Mouse (Mus musculus) hindbrain, embryonic 10.5 days (tissue): ENCODE measurements at regions not wholly inside any gene's neighbourhood (a gene's known extent, or its start where the extent isn't known, plus 50 kb on each side); places are given as distances from the start of the nearest gene placed in this dataset.

Experiments
- DNase-seq: peaks from one replicate; pipeline ENCODE4 v3.0.0-alpha.2; 2017; ENCODE audit warnings: low spot score
- H3K27ac ChIP-seq: fragments of 300-500 bp; sonication (generic); 2 replicates; pipeline ENCODE4 v1.5.1; 2016; ENCODE audit warnings: mild to moderate bottlenecking, moderate library complexity
- H3K27me3 ChIP-seq: fragments of 300-500 bp; sonication (generic); 2 replicates; pipeline ENCODE4 v1.6.1; 2016; ENCODE audit warnings: mild to moderate bottlenecking; ENCODE audit not compliant: poor library complexity, insufficient read depth, severe bottlenecking
- H3K36me3 ChIP-seq: fragments of 300-500 bp; sonication (generic); 2 replicates; pipeline ENCODE4 v1.6.1; 2016; ENCODE audit warnings: mild to moderate bottlenecking, moderate library complexity
- H3K4me1 ChIP-seq: fragments of 300-500 bp; sonication (generic); replicated peaks from 2 replicates; pipeline ENCODE4 v1.6.1; 2016; ENCODE audit warnings: mild to moderate bottlenecking
- H3K4me3 ChIP-seq: fragments of 300-500 bp; sonication (generic); 2 replicates; pipeline ENCODE4 v1.5.1; 2016; ENCODE audit warnings: mild to moderate bottlenecking, moderate library complexity
- H3K9me3 ChIP-seq: fragments of 300-500 bp; sonication (generic); 2 replicates; pipeline ENCODE4 v1.6.1; 2016; ENCODE audit warnings: mild to moderate bottlenecking, moderate library complexity
- WGBS: fragments of 180-500 bp; shearing (Covaris S2); methylation state at CpG from one replicate; pipeline ENCODE4 v1.1.7; 2016; 5-methylcytosine and 5-hydroxymethylcytosine counted together

- peak overlapping the region; percentile 69 for H3K27ac ChIP-seq
- H3K27me3 ChIP-seq = peaks cover 26% of the 10 kb centered on the region
- DNase-seq = no peak
- no peak overlapping the region for H3K4me3 ChIP-seq
- 32% methylated on average over 9 of the region's 9 CpGs for WGBS
- no peaks in the 10 kb centered on the region for H3K36me3 ChIP-seq
- peaks cover 46% of the 10 kb centered on the region for H3K4me1 ChIP-seq
- no peaks in the 10 kb centered on the region for H3K9me3 ChIP-seq
Observed at GRCm38 (mm10) chr7:67462591-67462990, 89.9 kb upstream of the Mef2a start.

DNA sequence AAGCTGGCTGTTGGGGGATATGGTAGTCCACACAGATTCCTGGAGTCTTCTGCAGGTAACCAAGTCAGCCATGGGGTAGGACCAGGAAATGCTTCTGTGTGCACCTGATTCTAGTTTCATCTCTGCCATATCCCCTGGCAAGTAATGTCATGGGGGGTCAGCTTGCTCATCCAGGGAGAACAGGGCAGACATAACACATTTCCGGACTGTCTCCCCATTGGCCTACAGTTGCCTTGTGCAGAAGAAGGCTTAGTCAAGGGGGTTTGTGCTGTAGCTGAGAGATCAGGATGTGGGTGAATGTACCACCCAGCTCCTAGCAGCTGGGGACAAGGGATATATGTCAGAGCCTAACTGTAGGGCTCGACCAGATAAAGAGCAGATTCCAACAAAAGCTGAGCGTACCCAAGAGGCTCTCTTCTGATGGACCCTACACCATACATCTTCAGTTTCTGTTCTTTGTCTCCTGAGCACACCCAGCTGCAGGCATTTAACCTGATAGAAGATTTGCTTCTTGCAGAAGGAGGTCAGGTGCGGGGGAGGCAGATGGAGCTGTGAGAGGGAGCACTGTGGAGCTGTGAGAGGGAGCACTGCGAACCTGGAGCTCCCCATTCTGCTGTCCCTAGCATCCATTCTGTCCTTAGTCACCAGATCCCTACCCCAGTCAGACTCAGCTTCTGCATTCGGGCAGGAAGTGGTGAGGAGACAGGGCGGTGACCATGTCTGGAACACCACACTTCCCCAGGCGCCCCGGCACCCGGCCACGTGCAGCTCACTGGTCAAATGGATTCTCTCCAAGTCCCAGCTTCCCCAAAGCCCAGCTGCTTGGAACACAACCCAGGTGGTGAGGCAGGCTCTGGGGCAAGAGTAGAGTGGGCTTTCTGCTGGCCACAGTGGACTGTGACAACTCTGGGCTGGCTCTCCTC lies 88.9 kb upstream of the Mef2a start:
- Histone ChIP-seq H3K4me3 (no peak overlapping the region), H3K27me3 (peaks cover 25% of the 10 kb centered on the region), H3K4me1 (peaks cover 45% of the 10 kb centered on the region), H3K9me3 (no peaks in the 10 kb centered on the region), H3K36me3 (no peaks in the 10 kb centered on the region), H3K27ac (peak overlapping the region; percentile 69; the same call in 1 of the 2 replicates)
- 91% methylated on average over 11 of the region's 11 CpGs for WGBS
- DNase-seq = no peak

- WGBS = 77% methylated on average over 10 of the region's 10 CpGs
- H3K27ac ChIP-seq = peak overlapping the region; percentile 50; the same call in 1 of the 2 replicates
Observed at GRCm38 (mm10) chr7:67459810-67460209, 87.2 kb upstream of the Mef2a start.

DNA sequence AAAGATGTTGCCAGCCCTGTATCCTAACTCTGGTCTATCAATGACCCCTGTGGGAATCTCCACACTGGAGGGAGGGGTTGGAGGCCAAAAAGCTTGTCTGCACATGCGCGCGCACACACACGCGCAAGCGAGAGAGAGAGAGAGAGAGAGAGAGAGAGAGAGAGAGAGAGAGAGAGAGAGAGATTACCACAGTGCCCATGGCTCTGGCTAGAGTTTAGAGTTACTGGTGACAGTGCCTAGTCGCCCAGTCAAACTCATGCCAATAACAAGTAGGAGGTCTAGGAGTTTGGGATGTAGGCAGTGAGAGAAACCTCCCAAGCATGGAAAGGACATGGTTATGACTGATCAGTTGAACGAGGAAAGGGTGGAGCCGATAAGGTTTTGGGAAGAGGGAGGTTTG lies 86.6 kb upstream of the Mef2a start:
- Histone ChIP-seq H3K36me3 (no peaks in the 10 kb centered on the region), H3K27me3 (peaks cover 17% of the 10 kb centered on the region), H3K4me1 (peaks cover 36% of the 10 kb centered on the region), H3K9me3 (no peaks in the 10 kb centered on the region), H3K4me3 (no peak overlapping the region), H3K27ac (no peak overlapping the region)
- no peak for DNase-seq
- 97% methylated on average over 9 of the region's 9 CpGs for WGBS

More at GRCm38 (mm10) chr7:67459810-67460209, 87.2 kb upstream of the Mef2a start:
- no peak overlapping the region for H3K4me3 ChIP-seq
- DNase-seq = no peak
- H3K27me3 ChIP-seq = peaks cover 17% of the 10 kb centered on the region
- H3K36me3 ChIP-seq = no peaks in the 10 kb centered on the region
- H3K9me3 ChIP-seq = no peaks in the 10 kb centered on the region
- H3K4me1 ChIP-seq = peaks cover 42% of the 10 kb centered on the region

- WGBS = 85% methylated on average over 4 of the region's 4 CpGs
- Histone ChIP-seq H3K27ac (no peak overlapping the region), H3K36me3 (no peaks in the 10 kb centered on the region), H3K9me3 (no peaks in the 10 kb centered on the region), H3K4me1 (peaks cover 30% of the 10 kb centered on the region), H3K4me3 (no peak overlapping the region), H3K27me3 (peaks cover 17% of the 10 kb centered on the region)
- DNase-seq = no peak
Observed at GRCm38 (mm10) chr7:67458640-67459039, 86.0 kb upstream of the Mef2a start.

DNA sequence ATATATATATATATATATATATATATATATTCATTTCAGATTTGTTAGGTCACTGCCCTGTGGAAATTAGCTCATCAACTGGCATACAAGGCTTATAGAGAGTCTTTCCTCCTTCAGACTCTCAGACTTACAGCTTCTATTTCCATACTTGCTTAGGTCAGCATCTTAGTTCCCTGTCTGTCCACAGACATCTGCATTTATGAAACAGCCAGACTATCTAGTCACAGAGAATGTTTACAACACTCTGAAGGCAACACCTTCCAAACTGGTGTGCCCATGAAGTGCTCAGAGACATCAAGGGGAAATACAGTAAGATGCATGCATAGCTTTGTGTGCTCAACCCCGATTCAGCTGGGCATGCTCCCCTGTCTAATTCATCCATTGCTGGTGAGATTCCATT lies 85.2 kb upstream of the Mef2a start:
- WGBS = 92% methylated on average over 1 of the region's 1 CpGs
- H3K4me1 ChIP-seq = peaks cover 22% of the 10 kb centered on the region
- no peak for DNase-seq

GRCm38 (mm10) chr7:67456015-67456414 lies 83.4 kb upstream of the Mef2a start:
- no peak overlapping the region for H3K4me3 ChIP-seq
- peaks cover 9% of the 10 kb centered on the region for H3K4me1 ChIP-seq
- DNase-seq = no peak
- H3K27ac ChIP-seq = no peak overlapping the region
- H3K9me3 ChIP-seq = no peaks in the 10 kb centered on the region
- H3K27me3 ChIP-seq = peaks cover under 1% of the 10 kb centered on the region; the same call in 1 of the 2 replicates
- no peaks in the 10 kb centered on the region for H3K36me3 ChIP-seq
- 93% methylated on average over 4 of the region's 4 CpGs for WGBS

More for the DNA sequence above, 85.2 kb upstream of the Mef2a start:
- Histone ChIP-seq H3K27ac (no peak overlapping the region), H3K36me3 (no peaks in the 10 kb centered on the region), H3K27me3 (peaks cover 17% of the 10 kb centered on the region), H3K9me3 (no peaks in the 10 kb centered on the region), H3K4me3 (no peak overlapping the region)

GRCm38 (mm10) chr7:67454458-67454857 lies 81.8 kb upstream of the Mef2a start:
- no peaks in the 10 kb centered on the region for H3K27me3 ChIP-seq
- no peaks in the 10 kb centered on the region for H3K36me3 ChIP-seq
- no peak for DNase-seq
- WGBS = 60% methylated on average over 4 of the region's 4 CpGs
- H3K9me3 ChIP-seq = no peaks in the 10 kb centered on the region
- H3K4me3 ChIP-seq = no peak overlapping the region
- no peaks in the 10 kb centered on the region for H3K4me1 ChIP-seq
- no peak overlapping the region for H3K27ac ChIP-seq

GRCm38 (mm10) chr7:67451157-67451793 lies 78.6 kb upstream of the Mef2a start:
- 85% methylated on average over 6 of the region's 6 CpGs for WGBS
- no peak overlapping the region for H3K27ac ChIP-seq
- H3K4me3 ChIP-seq = no peak overlapping the region
- no peaks in the 10 kb centered on the region for H3K9me3 ChIP-seq
- DNase-seq = no peak
- H3K27me3 ChIP-seq = peaks cover 3% of the 10 kb centered on the region; the same call in 1 of the 2 replicates
- no peaks in the 10 kb centered on the region for H3K36me3 ChIP-seq
- H3K4me1 ChIP-seq = peaks cover 5% of the 10 kb centered on the region

DNA sequence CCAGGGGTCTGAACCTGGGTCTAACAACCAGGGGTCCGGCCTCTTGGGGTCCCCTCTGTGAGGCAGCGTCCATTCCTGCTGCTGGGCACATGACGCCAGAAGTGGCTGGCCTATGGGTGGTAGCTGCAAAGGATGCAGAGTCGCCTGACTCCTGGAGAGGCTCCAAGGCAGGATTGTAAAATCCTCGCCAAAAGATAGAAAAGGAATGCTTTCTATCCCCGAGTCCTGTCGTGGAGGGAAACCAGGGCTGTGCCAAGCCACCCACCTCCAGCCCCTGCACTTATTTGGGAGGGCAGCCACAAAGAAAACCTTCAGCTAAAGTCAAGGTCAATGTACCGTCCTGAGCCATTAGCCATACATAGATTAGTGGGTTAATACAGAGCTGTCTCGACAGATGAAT lies 73.9 kb upstream of the Mef2a start:
- peaks cover 3% of the 10 kb centered on the region; the same call in 1 of the 2 replicates for H3K27me3 ChIP-seq
- no peaks in the 10 kb centered on the region for H3K36me3 ChIP-seq
- peak overlapping the region; percentile 84 for H3K27ac ChIP-seq
- 84% methylated on average over 9 of the region's 9 CpGs for WGBS
- H3K4me3 ChIP-seq = no peak overlapping the region
- H3K9me3 ChIP-seq = no peaks in the 10 kb centered on the region
- peaks cover 42% of the 10 kb centered on the region for H3K4me1 ChIP-seq
- no peak for DNase-seq

GRCm38 (mm10) chr7:67445203-67446041 lies 72.8 kb upstream of the Mef2a start:
- WGBS = 21% methylated on average over 12 of the region's 12 CpGs
- H3K27ac ChIP-seq = peak overlapping the region; percentile 84
- H3K4me3 ChIP-seq = no peak overlapping the region
- DNase-seq = peak; percentile 43
- H3K9me3 ChIP-seq = no peaks in the 10 kb centered on the region
- H3K4me1 ChIP-seq = peaks cover 42% of the 10 kb centered on the region
- peaks cover 3% of the 10 kb centered on the region; the same call in 1 of the 2 replicates for H3K27me3 ChIP-seq
- no peaks in the 10 kb centered on the region for H3K36me3 ChIP-seq

DNA sequence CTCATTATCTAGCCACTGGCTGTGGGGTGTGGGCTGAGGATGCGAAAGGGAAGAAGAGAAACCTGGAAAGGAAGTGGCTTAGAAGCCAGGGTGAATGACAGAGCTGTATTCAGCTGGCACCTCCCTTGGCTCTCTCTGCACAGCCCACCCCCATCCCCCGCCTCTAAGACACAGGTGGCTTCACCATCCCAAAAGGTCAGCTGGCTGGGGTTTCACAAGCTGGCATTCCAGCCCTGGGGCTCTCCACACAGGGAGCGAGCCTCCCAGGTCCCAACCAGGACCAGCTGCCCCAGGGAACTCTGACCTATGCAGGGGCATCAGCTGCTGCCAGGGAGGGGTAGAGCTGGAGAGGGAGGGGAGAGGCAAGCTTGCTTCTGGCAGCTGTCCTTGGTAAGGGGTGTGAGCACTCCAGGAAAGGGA lies 71.9 kb upstream of the Mef2a start:
- peaks cover 3% of the 10 kb centered on the region; the same call in 1 of the 2 replicates for H3K27me3 ChIP-seq
- 58% methylated on average over 3 of the region's 3 CpGs for WGBS
- DNase-seq = peak; percentile 46
- peak overlapping the region; percentile 64; the same call in 1 of the 2 replicates for H3K27ac ChIP-seq
- H3K4me1 ChIP-seq = peaks cover 42% of the 10 kb centered on the region
- no peaks in the 10 kb centered on the region for H3K36me3 ChIP-seq
- H3K4me3 ChIP-seq = no peak overlapping the region
- H3K9me3 ChIP-seq = no peaks in the 10 kb centered on the region
